Mouse (Mus musculus) C2C12 (cell line): Measurements from ENCODE around the gene Mroh2a.

Experiments used
- CEBPB ChIP-seq: IDR thresholded peaks from one replicate; pipeline ENCODE4 v1.6.1; 2011; ENCODE audit warnings: low read depth, mild to moderate bottlenecking, control low read depth, moderate library complexity
- CTCF ChIP-seq: IDR thresholded peaks from one replicate; pipeline ENCODE4 v1.5.1; 2011; ENCODE audit not compliant: control insufficient read depth, insufficient read depth, insufficient read length
- MAX ChIP-seq: IDR thresholded peaks from one replicate; pipeline ENCODE4 v1.6.1; 2011; ENCODE audit warnings: mild to moderate bottlenecking, control low read depth
- USF1 ChIP-seq: IDR thresholded peaks from one replicate; pipeline ENCODE4 v1.6.1; 2011; ENCODE audit warnings: low read depth, mild to moderate bottlenecking, control low read depth, moderate library complexity

DNA sequence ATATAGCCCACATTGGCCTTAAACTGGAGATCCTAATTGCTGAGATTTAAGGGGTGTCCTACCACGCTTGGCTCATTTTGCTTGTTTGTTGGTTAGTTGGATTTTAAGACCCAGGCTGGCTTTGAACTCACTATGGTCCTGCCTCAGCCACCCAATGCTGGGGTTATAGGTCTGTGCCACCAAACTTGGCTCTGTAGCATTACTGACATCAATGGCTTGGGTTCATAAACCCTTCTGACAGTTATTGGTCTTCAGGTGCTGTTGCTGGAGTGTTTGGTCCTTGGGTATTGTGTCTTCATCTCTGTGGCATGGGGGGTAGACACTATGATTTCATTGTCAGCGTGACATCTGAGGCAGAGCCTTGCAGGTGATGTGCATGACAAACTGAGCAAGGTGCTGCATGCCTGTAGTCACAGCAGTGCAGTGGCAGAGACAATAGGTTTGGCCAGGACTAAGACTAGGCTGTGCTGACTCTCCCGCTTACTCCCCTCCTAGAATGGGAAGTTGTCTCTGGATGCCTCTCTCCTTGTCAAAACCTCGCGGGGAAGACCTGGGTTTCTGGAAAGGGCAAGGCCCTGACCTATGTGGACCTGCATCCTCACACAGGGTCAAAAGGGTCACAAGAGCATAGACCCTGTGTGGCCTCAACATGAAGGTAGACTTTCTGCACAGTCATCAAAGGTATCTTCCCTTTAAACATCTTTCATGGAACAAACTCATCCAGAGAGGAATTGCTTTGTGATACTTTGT, 73.7 kb downstream of the Mroh2a start:
- TF ChIP-seq USF1, result no peak
- no peak for TF ChIP-seq CTCF
- TF ChIP-seq CEBPB, result no peak
- no peak for TF ChIP-seq MAX
